Mouse (Mus musculus): ENCODE measurements around the gene Polr2h.

DNA sequence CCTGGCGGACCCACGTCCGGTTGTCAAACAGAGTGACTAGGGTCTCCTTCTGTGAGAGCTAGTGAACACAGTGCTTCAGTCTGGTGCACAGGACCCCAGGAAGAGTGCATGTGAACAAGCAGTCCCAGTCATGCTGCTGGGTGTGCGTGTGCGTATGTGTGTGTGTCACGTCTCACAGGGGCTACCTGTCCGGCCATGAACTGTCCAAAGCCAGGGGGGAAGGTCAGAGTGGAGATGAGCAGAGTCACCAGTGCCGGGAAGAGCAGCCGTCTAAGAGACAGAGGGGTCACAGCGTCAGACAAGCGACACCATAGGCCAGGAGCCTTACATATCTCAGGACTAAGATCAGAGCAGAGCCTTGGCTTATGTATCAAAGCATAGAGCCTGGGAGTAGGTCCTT, 7.1 kb upstream of the Polr2h start:
- TF ChIP-seq CTCF (IDR thresholded peaks at IDR 0.05; ENCODE audit: control insufficient read depth, insufficient read depth, insufficient read length) (no peak), MYOG (IDR thresholded peaks at IDR 0.05; ENCODE audit: control insufficient read depth, extremely low read depth, insufficient read length) (no peak), MAX (IDR thresholded peaks at IDR 0.05) (no peak)

Data from C2C12 (cell line).